Mouse (Mus musculus): ENCODE data around the gene Iqcf1.

GRCm38 (mm10) chr9:106457163-106457559 lies 42.6 kb upstream of the Iqcf1 start:
- TF ChIP-seq CTCF (IDR thresholded peaks at IDR 0.05; ENCODE audit: control insufficient read depth, insufficient read depth, insufficient read length) (no peak), MAX (IDR thresholded peaks at IDR 0.05) (no peak), CEBPB (IDR thresholded peaks at IDR 0.05; ENCODE audit: low read depth) (no peak), USF1 (IDR thresholded peaks at IDR 0.05; ENCODE audit: low read depth) (no peak)

Data from C2C12 (cell line).